Mouse (Mus musculus) liver, embryonic 15.5 days (tissue): Measurements from ENCODE around the gene Tpt1. TPM values are rescaled to one million over a fixed set of nuclear protein-coding genes. Genes with fewer than 3 reads are reported as not detected.

Experiments
- ATAC-seq: fragments of 200-750 bp; cut with Nextera tagmentation; 2 replicates; pipeline ENCODE4 v1.8.0; 2017; ENCODE audit warnings: moderate number of reproducible peaks, mild to moderate bottlenecking, moderate library complexity; ENCODE audit not compliant: insufficient read depth
- H3K27ac ChIP-seq: fragments of 300-500 bp; sonication (generic); replicated peaks from 2 replicates; pipeline ENCODE4 v1.5.1; 2015; ENCODE audit warnings: mild to moderate bottlenecking, inconsistent platforms
- H3K27me3 ChIP-seq: fragments of 300-500 bp; sonication (generic); 2 replicates; pipeline ENCODE4 v1.6.1; 2015; ENCODE audit warnings: mild to moderate bottlenecking, inconsistent platforms
- H3K36me3 ChIP-seq: fragments of 300-500 bp; sonication (generic); replicated peaks from 2 replicates; pipeline ENCODE4 v1.6.1; 2015; ENCODE audit warnings: moderate library complexity, mild to moderate bottlenecking, inconsistent platforms
- H3K4me1 ChIP-seq: fragments of 300-500 bp; sonication (generic); replicated peaks from 2 replicates; pipeline ENCODE4 v1.6.1; 2015; ENCODE audit warnings: inconsistent platforms
- H3K4me2 ChIP-seq: fragments of 300-500 bp; sonication (generic); 2 replicates; pipeline ENCODE4 v1.6.1; 2015; ENCODE audit warnings: moderate library complexity, mild to moderate bottlenecking, inconsistent platforms
- H3K4me3 ChIP-seq: fragments of 300-500 bp; sonication (generic); replicated peaks from 2 replicates; pipeline ENCODE4 v1.5.1; 2015; ENCODE audit warnings: mild to moderate bottlenecking, inconsistent platforms
- H3K9ac ChIP-seq: fragments of 300-500 bp; sonication (generic); 2 replicates; pipeline ENCODE4 v1.6.1; 2015; ENCODE audit warnings: moderate library complexity, mild to moderate bottlenecking, inconsistent platforms
- H3K9me3 ChIP-seq: fragments of 300-500 bp; sonication (generic); replicated peaks from 2 replicates; pipeline ENCODE4 v1.6.1; 2016; ENCODE audit warnings: inconsistent platforms
- WGBS: fragments of 180-500 bp; shearing (Covaris S2); methylation state at CpG from one replicate; pipeline ENCODE4 v1.1.7; 2015; ENCODE audit warnings: mixed read lengths; ENCODE audit not compliant: insufficient replicate concordance; 5-methylcytosine and 5-hydroxymethylcytosine counted together
- polyA plus RNA-seq: library from polyadenylated mRNA; unstranded; fragments of >200 nt; fragmentation: Nextera tagmentation; extraction: Ambion mirVana; gene quantifications from 2 replicates; pipeline ENCODE4 v1.2.1, GENCODE M21; 2015

Tpt1 gene
- polyA plus RNA-seq, result 470 and 547 TPM in 2 replicates

- Histone ChIP-seq H3K27ac (peak within 1 kb of the TSS; percentile 100), H3K9ac (peak within 1 kb of the TSS; percentile 96), H3K4me3 (peak within 1 kb of the TSS; percentile 97), H3K4me1 (peaks cover 43% of the 10 kb centered on the region), H3K4me2 (peak within 1 kb of the TSS; percentile 80), H3K9me3 (no peaks in the 10 kb centered on the region), H3K36me3 (peaks cover 36% of the 10 kb centered on the region), H3K27me3 (no peaks in the 10 kb centered on the region)
- under 1% methylated on average over 108 of the region's 108 CpGs for whole genome bisulfite sequencing
- peak; percentile 94 for ATAC-seq
These were observed at the start of gene Tpt1 for GRCm38 (mm10) chr14:75844867-75845697. Gene Tpt1 (plus strand): TSS chr14:75845093.

DNA sequence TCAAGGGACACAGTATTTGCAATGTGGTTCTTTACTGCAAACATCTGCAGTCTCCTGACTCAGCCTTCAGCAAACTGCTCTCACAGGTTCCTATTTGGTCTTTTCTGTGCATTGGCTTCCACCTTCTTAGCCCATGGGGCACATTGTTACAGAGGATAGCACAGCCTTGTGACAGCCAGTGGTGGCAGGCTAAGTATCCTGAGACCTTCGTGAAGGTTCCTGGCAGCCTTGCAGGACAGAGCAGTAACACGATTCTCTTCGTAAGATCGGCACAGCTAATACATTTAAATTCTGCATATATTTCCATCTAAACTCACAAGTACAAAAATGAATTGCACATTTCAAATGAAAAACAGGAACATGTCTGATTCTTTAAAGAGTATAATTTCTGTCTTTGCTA is 49.0 kb upstream of the Tpt1 start:
- H3K9me3 ChIP-seq, result no peaks in the 10 kb centered on the region
- no peak for ATAC-seq
- no peak overlapping the region for H3K4me3 ChIP-seq
- 65% methylated on average over 4 of the region's 4 CpGs for WGBS
- no peaks in the 10 kb centered on the region for H3K36me3 ChIP-seq
- H3K4me2 ChIP-seq, result no peak overlapping the region
- H3K27ac ChIP-seq, result no peak overlapping the region
- H3K4me1 ChIP-seq, result no peaks in the 10 kb centered on the region
- H3K9ac ChIP-seq, result no peak overlapping the region
- peaks cover 6% of the 10 kb centered on the region for H3K27me3 ChIP-seq

- no peaks in the 10 kb centered on the region for H3K36me3 ChIP-seq
- WGBS, result 34% methylated on average over 5 of the region's 5 CpGs
- peaks cover 10% of the 10 kb centered on the region for H3K27me3 ChIP-seq
- no peaks in the 10 kb centered on the region for H3K9me3 ChIP-seq
- no peak overlapping the region for H3K4me2 ChIP-seq
- no peak overlapping the region for H3K9ac ChIP-seq
- no peak overlapping the region for H3K4me3 ChIP-seq
- no peak for ATAC-seq
- H3K27ac ChIP-seq, result no peak overlapping the region
- no peaks in the 10 kb centered on the region for H3K4me1 ChIP-seq
These were observed 47.0 kb upstream of the Tpt1 start for GRCm38 (mm10) chr14:75797769-75798386.

DNA sequence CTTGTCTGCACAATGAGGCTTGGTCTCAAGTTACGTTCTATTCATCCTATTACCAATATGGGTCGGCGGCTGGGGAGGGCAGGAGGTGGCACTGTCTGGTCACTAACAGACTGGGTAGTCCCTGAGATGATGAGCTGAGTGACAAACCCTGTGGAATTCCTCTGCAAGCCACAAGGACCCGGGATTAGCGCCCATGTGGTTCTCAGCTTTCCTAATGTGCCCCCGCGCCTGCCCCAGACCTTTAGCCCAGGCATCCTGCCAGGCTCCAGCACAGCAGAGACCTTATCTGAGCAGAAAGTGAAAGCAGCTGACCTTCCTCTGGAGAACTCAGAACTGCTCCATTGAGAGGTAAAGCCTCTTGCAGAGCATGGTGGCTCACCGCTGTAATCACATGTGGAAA is 37.1 kb upstream of the Tpt1 start:
- Histone ChIP-seq H3K4me1 (0 out of 2 replicates have a peak, but pooled peaks cover 8% of the 10 kb centered on the region), H3K9me3 (no peaks in the 10 kb centered on the region), H3K9ac (no peak overlapping the region), H3K4me3 (no peak overlapping the region), H3K4me2 (no peak overlapping the region), H3K27ac (no peak overlapping the region), H3K36me3 (no peaks in the 10 kb centered on the region), H3K27me3 (no peaks in the 10 kb centered on the region; the same call in 1 of the 2 replicates)
- ATAC-seq, result no peak
- 64% methylated on average over 8 of the region's 8 CpGs for WGBS

GRCm38 (mm10) chr14:75809931-75810330 is 35.0 kb upstream of the Tpt1 start:
- Histone ChIP-seq H3K9ac (no peak overlapping the region), H3K36me3 (no peaks in the 10 kb centered on the region), H3K27ac (no peak overlapping the region), H3K9me3 (no peaks in the 10 kb centered on the region), H3K4me2 (no peak overlapping the region), H3K27me3 (peaks cover 4% of the 10 kb centered on the region; the same call in 1 of the 2 replicates), H3K4me3 (no peak overlapping the region), H3K4me1 (0 out of 2 replicates have a peak, but pooled peaks cover 8% of the 10 kb centered on the region)
- 72% methylated on average over 6 of the region's 6 CpGs for WGBS
- ATAC-seq, result no peak

DNA sequence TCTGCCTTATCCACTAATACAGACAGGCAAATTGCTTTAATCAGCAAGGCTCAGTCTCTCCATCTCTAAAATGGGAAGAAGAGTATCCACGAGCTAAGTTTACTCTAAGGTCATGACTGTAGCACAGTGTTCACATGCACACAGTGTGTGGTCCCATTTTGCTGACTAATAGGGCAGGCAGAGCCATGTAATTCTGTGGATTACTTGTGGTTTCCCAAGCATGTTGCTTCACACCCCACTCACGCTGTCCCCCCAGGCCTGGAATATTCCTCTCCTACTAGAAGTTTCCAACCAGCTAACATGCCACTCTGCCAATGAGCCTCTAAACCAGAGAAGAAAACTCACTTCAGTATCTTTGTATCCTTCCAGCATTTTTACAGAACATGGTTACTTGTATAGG is 26.4 kb upstream of the Tpt1 start:
- no peak for ATAC-seq

DNA sequence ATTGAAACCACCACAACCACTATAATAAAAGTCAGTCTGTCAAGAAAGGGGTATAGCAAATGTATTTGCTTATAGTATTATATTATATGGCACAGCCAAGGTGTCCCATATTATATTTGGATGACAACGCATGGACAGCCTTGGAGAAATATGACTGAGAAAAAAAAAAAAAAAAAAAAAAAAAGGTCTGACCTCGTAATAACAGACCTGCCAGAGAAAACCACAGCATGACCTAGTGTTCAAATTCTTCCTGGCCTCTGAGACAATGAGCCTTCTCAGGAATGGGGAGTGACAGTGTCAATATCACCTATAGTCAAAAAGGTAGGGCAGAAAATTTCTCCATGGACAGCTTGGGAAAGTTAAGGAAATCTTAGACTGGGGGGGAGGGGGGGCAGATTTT is 25.6 kb upstream of the Tpt1 start:
- WGBS, result 34% methylated on average over 2 of the region's 2 CpGs

More for the DNA sequence above, 26.4 kb upstream of the Tpt1 start:
- Histone ChIP-seq H3K4me1 (no peaks in the 10 kb centered on the region), H3K27ac (no peak overlapping the region), H3K4me3 (no peak overlapping the region), H3K4me2 (no peak overlapping the region), H3K36me3 (no peaks in the 10 kb centered on the region), H3K9ac (no peak overlapping the region), H3K27me3 (peaks cover 5% of the 10 kb centered on the region), H3K9me3 (no peaks in the 10 kb centered on the region)
- WGBS, result 45% methylated on average over 2 of the region's 2 CpGs

GRCm38 (mm10) chr14:75820007-75820406 is 24.9 kb upstream of the Tpt1 start:
- H3K9ac ChIP-seq, result no peak overlapping the region
- no peak overlapping the region for H3K4me3 ChIP-seq
- H3K27ac ChIP-seq, result no peak overlapping the region
- ATAC-seq, result no peak
- no peaks in the 10 kb centered on the region for H3K9me3 ChIP-seq
- H3K4me1 ChIP-seq, result no peaks in the 10 kb centered on the region
- H3K27me3 ChIP-seq, result peaks cover under 1% of the 10 kb centered on the region
- no peak overlapping the region for H3K4me2 ChIP-seq
- H3K36me3 ChIP-seq, result no peaks in the 10 kb centered on the region
- 61% methylated on average over 5 of the region's 5 CpGs for WGBS

More for the DNA sequence above, 25.6 kb upstream of the Tpt1 start:
- H3K27ac ChIP-seq, result no peak overlapping the region
- H3K9ac ChIP-seq, result no peak overlapping the region
- no peaks in the 10 kb centered on the region for H3K36me3 ChIP-seq
- H3K4me2 ChIP-seq, result no peak overlapping the region
- no peak for ATAC-seq
- peaks cover 5% of the 10 kb centered on the region for H3K27me3 ChIP-seq
- H3K4me3 ChIP-seq, result no peak overlapping the region
- no peaks in the 10 kb centered on the region for H3K9me3 ChIP-seq
- no peaks in the 10 kb centered on the region for H3K4me1 ChIP-seq

DNA sequence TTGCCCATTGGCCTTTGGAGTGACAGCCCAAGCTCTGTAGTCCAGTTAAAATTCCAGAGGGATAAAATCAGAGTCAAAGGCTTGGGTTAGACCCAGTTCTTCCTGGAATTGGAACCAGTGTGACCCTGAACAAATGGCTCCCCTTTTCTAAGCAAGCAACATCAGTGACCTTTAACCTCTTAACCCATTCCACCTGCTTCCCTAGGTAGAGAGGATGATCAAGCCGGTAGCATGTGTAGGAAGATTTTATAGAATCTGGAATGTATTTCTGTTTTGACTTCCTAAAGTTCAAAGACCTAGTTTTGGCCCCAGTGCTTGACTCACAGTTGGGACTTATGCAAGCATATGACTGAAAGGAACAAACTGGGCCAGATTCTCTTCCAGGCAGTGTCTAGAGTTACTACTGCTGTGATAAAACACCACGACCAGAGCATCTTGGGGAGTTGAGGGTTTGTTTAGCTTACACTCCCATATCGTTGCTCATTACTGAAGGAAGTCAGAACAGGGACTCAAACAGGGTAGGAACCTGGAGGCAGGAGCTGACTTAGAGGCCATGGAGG is 18.0 kb upstream of the Tpt1 start:
- Histone ChIP-seq H3K9me3 (no peaks in the 10 kb centered on the region), H3K4me1 (peaks cover 25% of the 10 kb centered on the region), H3K9ac (no peak overlapping the region), H3K4me2 (no peak overlapping the region), H3K27me3 (peaks cover 27% of the 10 kb centered on the region), H3K27ac (no peak overlapping the region), H3K36me3 (no peaks in the 10 kb centered on the region), H3K4me3 (no peak overlapping the region)
- WGBS, result 46% methylated on average over 3 of the region's 3 CpGs
- ATAC-seq, result no peak

- Histone ChIP-seq H3K27ac (no peak overlapping the region), H3K27me3 (peaks cover 27% of the 10 kb centered on the region), H3K4me1 (peaks cover 38% of the 10 kb centered on the region), H3K9me3 (no peaks in the 10 kb centered on the region), H3K9ac (no peak overlapping the region), H3K4me3 (peak overlapping the region; percentile 53), H3K4me2 (peak overlapping the region; percentile 84), H3K36me3 (no peaks in the 10 kb centered on the region)
- 48% methylated on average over 11 of the region's 11 CpGs for WGBS
- ATAC-seq, result no peak
These were observed 16.7 kb upstream of the Tpt1 start for GRCm38 (mm10) chr14:75828221-75828620.
